Mouse (Mus musculus) kidney, embryonic 15.5 days (tissue): Measurements from ENCODE around the gene AC134908.4. TPM values are rescaled to one million over a fixed set of nuclear protein-coding genes. Genes with fewer than 3 reads are reported as not detected.

Experiments used
- ATAC-seq: fragments of 200-750 bp; cut with Nextera tagmentation; replicated peaks from 2 replicates; pipeline ENCODE4 v1.8.0; 2017; ENCODE audit warnings: moderate TSS enrichment; ENCODE audit not compliant: low FRiP score
- H3K27ac ChIP-seq: fragments of 300-500 bp; sonication (generic); 2 replicates; pipeline ENCODE4 v1.5.1; 2015; ENCODE audit warnings: mild to moderate bottlenecking, inconsistent platforms
- H3K27me3 ChIP-seq: fragments of 300-500 bp; sonication (generic); 2 replicates; pipeline ENCODE4 v1.6.1; 2015; ENCODE audit warnings: inconsistent platforms
- H3K36me3 ChIP-seq: fragments of 300-500 bp; sonication (generic); 2 replicates; pipeline ENCODE4 v1.6.1; 2015; ENCODE audit warnings: inconsistent platforms
- H3K4me1 ChIP-seq: fragments of 300-500 bp; sonication (generic); 2 replicates; pipeline ENCODE4 v1.6.1; 2015; ENCODE audit warnings: inconsistent platforms
- H3K4me2 ChIP-seq: fragments of 300-500 bp; sonication (generic); 2 replicates; pipeline ENCODE4 v1.6.1; 2015; ENCODE audit warnings: moderate library complexity, mild to moderate bottlenecking, inconsistent platforms
- H3K4me3 ChIP-seq: fragments of 300-500 bp; sonication (generic); replicated peaks from 2 replicates; pipeline ENCODE4 v1.5.1; 2015; ENCODE audit warnings: mild to moderate bottlenecking, inconsistent platforms
- H3K9ac ChIP-seq: fragments of 300-500 bp; sonication (generic); 2 replicates; pipeline ENCODE4 v1.6.1; 2015; ENCODE audit warnings: mild to moderate bottlenecking, inconsistent platforms
- H3K9me3 ChIP-seq: fragments of 300-500 bp; sonication (generic); replicated peaks from 2 replicates; pipeline ENCODE4 v1.6.1; 2016; ENCODE audit warnings: inconsistent platforms
- WGBS: fragments of 180-500 bp; shearing (Covaris S2); methylation state at CpG from one replicate; pipeline ENCODE4 v1.1.7; 2015; ENCODE audit warnings: mixed read lengths; 5-methylcytosine and 5-hydroxymethylcytosine counted together
- polyA plus RNA-seq: library from polyadenylated mRNA; unstranded; fragments of >200 nt; fragmentation: Nextera tagmentation; extraction: Ambion mirVana; gene quantifications from 2 replicates; pipeline ENCODE4 v1.2.1, GENCODE M21; 2015

AC134908.4 gene
- polyA plus RNA-seq, 1 experiment from 2014 or later, result not detected

DNA sequence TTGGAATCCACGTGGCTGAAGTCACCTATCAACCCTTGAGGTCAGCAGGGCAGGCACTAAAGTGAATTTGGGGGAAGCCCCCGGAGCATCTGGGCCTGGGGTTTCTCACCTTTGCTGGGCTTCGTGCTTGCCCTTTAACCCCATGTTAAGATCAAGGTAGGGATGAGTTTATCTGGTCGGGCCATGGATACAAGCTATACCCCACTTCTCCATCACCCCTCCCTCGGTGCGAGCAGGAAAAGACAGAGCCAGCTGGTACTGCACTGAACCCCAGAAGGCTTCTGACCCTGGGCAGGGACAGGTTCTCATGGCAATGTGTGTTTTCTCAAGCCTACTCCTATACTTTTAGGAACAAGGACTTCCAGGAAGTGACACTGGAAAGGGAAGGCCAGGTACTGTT, 14.1 kb downstream of the AC134908.4 start:
- ATAC-seq, result no peak

DNA sequence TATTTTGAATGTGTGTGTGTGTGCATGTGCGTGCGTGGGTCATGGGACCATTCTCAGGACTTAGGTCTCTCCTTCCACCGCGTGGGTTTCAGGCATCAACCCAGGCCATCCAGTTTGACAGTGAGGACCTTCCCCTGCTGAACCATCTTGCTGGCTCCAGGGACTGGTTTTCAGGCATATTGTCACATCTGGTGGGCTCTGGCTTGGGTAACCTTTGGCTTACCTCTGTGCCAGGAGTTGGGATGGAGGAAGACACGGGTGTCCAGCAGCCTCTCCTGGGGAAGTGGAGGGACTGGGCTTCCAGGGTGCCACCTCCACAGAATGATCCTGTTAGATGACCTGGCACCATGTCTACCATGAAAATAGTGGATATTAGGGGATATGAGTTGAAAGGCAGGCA, 17.5 kb downstream of the AC134908.4 start:
- H3K36me3 ChIP-seq, result peaks cover 57% of the 10 kb centered on the region
- H3K27ac ChIP-seq, result no peak overlapping the region
- H3K4me1 ChIP-seq, result peaks cover 15% of the 10 kb centered on the region
- no peaks in the 10 kb centered on the region for H3K9me3 ChIP-seq
- no peak for ATAC-seq
- no peaks in the 10 kb centered on the region for H3K27me3 ChIP-seq
- WGBS, result 96% methylated on average over 5 of the region's 5 CpGs
- no peak overlapping the region for H3K4me2 ChIP-seq
- no peak overlapping the region for H3K4me3 ChIP-seq
- H3K9ac ChIP-seq, result no peak overlapping the region

More for the DNA sequence above, 14.1 kb downstream of the AC134908.4 start:
- Histone ChIP-seq H3K27ac (no peak overlapping the region), H3K9ac (no peak overlapping the region), H3K4me1 (peaks cover 19% of the 10 kb centered on the region), H3K27me3 (no peaks in the 10 kb centered on the region), H3K9me3 (no peaks in the 10 kb centered on the region), H3K4me2 (no peak overlapping the region), H3K36me3 (peaks cover 67% of the 10 kb centered on the region), H3K4me3 (no peak overlapping the region)
- 78% methylated on average over 6 of the region's 6 CpGs for WGBS

DNA sequence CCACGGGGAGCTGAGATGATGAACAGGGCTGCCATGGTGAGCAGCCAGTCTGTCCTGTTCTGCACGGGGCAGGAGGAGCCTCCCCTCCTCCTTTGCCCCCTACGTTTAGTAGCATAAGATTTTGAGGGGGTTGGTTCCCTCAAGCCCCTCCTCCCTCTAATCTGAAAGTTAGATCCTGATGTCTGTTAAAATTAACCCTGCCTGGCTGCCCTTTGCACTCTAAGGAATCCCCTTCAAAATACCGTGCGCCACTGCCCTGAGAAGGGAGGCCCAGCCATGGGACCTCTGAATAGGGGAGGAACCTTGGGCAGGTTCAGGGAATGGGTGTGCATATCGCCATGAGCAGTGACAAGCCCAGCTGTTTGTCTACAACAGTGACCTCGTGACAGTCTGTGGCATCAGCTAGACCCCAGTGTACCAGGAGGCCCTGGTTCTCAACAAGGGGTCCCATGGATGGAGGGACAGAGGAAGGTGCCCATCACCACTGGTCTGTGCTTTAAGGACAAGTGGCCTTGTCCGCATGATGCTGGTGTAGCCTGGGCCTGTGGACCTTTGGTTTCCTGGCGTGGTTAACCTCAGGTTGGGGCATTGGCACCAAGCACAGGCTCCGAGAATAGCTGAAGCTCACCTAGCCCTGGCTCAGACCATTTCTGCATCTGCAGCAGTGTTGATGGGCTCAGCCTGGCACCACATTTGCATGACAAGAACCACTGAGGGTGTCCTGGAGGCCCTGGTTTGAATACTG, 20.0 kb downstream of the AC134908.4 start:
- Histone ChIP-seq H3K9ac (no peak overlapping the region), H3K36me3 (peaks cover 32% of the 10 kb centered on the region), H3K4me2 (0 out of 2 replicates have a peak overlapping the region, but pooled peaks have one; percentile 4), H3K4me3 (0 out of 2 replicates have a peak overlapping the region, but pooled peaks have one; percentile 4), H3K4me1 (peaks cover 15% of the 10 kb centered on the region), H3K27ac (no peak overlapping the region), H3K27me3 (no peaks in the 10 kb centered on the region), H3K9me3 (no peaks in the 10 kb centered on the region)
- 78% methylated on average over 10 of the region's 10 CpGs for WGBS
- no peak for ATAC-seq

DNA sequence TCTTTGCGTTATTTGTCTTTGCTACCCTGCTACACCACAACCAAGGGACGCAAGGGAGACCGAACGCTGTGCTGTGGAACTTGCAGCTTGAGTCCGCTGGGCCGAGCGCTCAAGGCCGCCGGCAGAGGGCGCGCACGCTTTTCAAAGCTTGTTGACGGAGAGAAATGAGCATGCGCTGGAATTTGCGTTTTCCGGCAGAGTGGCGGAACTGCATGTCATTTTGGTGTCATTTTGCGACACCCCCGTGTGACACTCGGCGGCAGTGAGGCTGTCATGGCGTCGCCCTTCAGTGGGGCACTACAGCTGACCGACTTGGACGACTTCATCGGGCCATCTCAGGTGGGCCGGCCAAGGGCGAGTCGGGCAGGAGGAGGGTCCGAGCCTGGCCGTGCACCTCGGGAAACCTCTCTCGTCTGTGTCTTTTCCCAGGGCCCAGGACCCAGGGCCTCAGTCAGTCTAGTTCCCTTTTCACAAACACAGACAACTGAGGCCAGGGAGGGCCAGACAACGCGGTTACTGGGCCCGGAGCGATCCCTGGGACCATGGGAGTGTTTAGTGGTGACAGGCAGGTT, 21.8 kb downstream of the AC134908.4 start, which contains the start of gene Narfl:
Narfl (plus strand) TSS at position 228 of the 572 bp plus-strand sequence.
- H3K4me3 ChIP-seq, result peak within 1 kb of the TSS; percentile 87
- H3K4me1 ChIP-seq, result peaks cover 15% of the 10 kb centered on the region
- no peaks in the 10 kb centered on the region for H3K9me3 ChIP-seq
- peaks cover 16% of the 10 kb centered on the region for H3K36me3 ChIP-seq
- H3K4me2 ChIP-seq, result peak within 1 kb of the TSS; percentile 80
- no peaks in the 10 kb centered on the region for H3K27me3 ChIP-seq
- no peak within 1 kb of the TSS for H3K27ac ChIP-seq
- WGBS, result under 1% methylated on average over 37 of the region's 37 CpGs
- peak within 1 kb of the TSS; percentile 81 for H3K9ac ChIP-seq
- ATAC-seq, result peak; percentile 85

DNA sequence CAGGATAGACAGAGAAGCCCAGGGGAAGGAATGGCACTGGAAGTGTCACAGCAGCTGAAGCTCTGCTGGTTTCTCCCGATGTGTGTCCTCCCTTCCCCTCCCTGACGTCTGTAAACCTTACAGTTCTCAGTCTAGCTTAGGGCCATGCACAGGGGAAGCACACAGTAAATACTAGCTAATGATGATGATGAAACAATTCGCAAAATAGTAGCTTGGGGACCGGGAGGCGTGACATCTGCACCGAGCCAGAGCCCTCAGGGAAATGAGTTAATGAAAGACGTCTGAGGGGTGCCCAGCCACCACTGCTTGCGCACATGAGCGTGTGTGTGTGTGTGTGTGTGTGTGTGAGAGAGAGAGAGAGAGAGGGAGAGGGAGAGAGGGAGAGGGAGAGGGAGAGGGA, 26.1 kb downstream of the AC134908.4 start:
- ATAC-seq, result no peak
- H3K4me3 ChIP-seq, result no peak overlapping the region
- 62% methylated on average over 9 of the region's 9 CpGs for WGBS

DNA sequence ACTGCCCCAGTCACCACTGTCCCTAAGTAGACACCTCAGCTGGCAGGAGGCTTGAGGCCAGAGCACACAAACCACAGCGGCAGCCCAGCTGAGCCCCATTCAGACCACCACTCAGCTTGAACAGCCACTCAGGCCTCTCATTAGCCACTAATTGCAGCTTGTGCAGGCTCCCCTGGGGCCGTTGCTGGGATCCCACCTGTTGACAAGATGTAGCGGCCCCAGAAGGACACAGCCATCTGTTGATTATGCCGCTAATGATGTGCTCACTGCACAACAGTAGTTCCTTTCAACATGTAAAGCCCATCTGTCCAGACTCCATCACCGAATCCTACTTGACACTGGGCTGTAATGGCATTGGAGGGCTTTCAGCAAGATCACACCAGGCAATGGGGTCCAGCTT, 29.6 kb downstream of the AC134908.4 start:
- ATAC-seq, result no peak
- Histone ChIP-seq H3K4me2 (no peak overlapping the region), H3K27me3 (peaks cover 11% of the 10 kb centered on the region; the same call in 1 of the 2 replicates), H3K4me1 (no peaks in the 10 kb centered on the region), H3K36me3 (no peaks in the 10 kb centered on the region), H3K27ac (no peak overlapping the region), H3K9ac (no peak overlapping the region), H3K4me3 (no peak overlapping the region), H3K9me3 (no peaks in the 10 kb centered on the region)
- 55% methylated on average over 5 of the region's 5 CpGs for WGBS

More for the DNA sequence above, 26.1 kb downstream of the AC134908.4 start:
- H3K9ac ChIP-seq, result no peak overlapping the region
- H3K4me2 ChIP-seq, result no peak overlapping the region
- no peaks in the 10 kb centered on the region for H3K36me3 ChIP-seq
- no peak overlapping the region for H3K27ac ChIP-seq
- peaks cover 11% of the 10 kb centered on the region; the same call in 1 of the 2 replicates for H3K27me3 ChIP-seq
- peaks cover 4% of the 10 kb centered on the region for H3K4me1 ChIP-seq
- no peaks in the 10 kb centered on the region for H3K9me3 ChIP-seq

DNA sequence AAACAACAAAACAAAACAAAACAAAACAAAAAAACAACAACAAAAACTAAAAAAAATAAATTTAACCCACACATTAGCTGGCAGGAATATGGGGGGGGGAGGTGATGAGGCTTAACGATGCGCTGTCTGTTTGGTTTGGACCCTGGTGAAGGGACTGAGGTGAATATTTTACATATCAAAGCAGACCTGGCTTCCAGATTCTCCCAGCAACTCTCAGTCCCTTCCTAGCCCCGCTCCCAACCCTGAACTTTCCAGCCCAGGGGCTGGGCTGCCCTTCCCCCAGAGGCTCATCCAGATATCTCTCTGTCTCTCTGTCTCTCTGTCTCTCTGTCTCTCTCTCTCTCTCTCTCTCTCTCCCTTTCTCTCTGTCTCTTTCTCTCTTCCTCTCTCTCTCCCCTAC, 32.9 kb downstream of the AC134908.4 start:
- WGBS, result 33% methylated on average over 3 of the region's 3 CpGs
- no peak overlapping the region for H3K27ac ChIP-seq
- no peak overlapping the region for H3K4me2 ChIP-seq
- H3K9me3 ChIP-seq, result no peaks in the 10 kb centered on the region
- ATAC-seq, result no peak
- H3K9ac ChIP-seq, result no peak overlapping the region
- no peaks in the 10 kb centered on the region for H3K36me3 ChIP-seq
- H3K27me3 ChIP-seq, result peaks cover 7% of the 10 kb centered on the region; the same call in 1 of the 2 replicates
- H3K4me3 ChIP-seq, result no peak overlapping the region
- no peaks in the 10 kb centered on the region for H3K4me1 ChIP-seq

DNA sequence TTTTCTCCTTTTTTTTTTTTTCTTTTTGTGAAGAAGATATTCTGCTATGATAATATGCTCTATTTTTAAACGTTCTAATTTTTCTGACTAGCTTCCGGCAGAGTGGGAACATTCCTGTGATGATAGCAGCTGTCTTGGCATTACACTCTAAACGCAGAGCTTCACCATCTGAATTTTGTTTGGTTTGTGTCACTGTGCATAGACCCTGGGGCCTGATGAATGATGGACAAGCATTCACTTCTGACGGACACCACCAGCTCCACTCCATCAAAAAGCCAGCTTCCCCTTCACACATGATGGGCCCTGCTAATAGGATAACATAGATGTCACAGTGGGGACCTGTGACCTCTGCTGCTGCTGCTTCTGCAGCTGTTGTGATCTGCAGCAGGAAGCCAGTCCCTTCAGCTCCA, 33.9 kb downstream of the AC134908.4 start:
- no peak for ATAC-seq
- Histone ChIP-seq H3K36me3 (no peaks in the 10 kb centered on the region), H3K4me2 (no peak overlapping the region), H3K4me3 (no peak overlapping the region), H3K27me3 (peaks cover 5% of the 10 kb centered on the region; the same call in 1 of the 2 replicates), H3K4me1 (peaks cover 4% of the 10 kb centered on the region; the same call in 1 of the 2 replicates), H3K9ac (no peak overlapping the region), H3K27ac (no peak overlapping the region), H3K9me3 (no peaks in the 10 kb centered on the region)
- WGBS, result 67% methylated on average over 4 of the region's 4 CpGs

DNA sequence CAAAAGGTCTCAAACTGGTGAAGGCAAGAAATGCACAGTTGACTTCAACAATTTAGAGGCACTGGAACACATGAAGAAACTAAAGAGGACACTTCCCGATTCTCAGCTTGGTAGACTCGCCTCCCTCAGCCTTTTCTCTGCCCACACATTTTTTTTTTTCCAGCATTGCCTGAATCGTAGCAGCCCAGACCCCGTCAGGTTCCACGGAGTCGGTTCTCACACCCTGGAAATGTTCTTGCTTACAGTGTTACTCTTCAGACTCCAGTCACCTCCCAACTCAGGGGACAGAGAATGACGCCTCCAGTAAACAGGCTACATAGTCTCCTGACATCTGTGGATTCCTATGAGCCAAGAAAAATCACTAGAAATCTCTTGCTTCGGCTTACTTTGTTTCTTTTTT, 35.3 kb downstream of the AC134908.4 start:
- H3K27me3 ChIP-seq, result no peaks in the 10 kb centered on the region
- H3K9me3 ChIP-seq, result no peaks in the 10 kb centered on the region
- peaks cover 17% of the 10 kb centered on the region; the same call in 1 of the 2 replicates for H3K4me1 ChIP-seq
- H3K27ac ChIP-seq, result no peak overlapping the region
- no peak overlapping the region for H3K4me3 ChIP-seq
- WGBS, result 76% methylated on average over 8 of the region's 8 CpGs
- no peak for ATAC-seq
- H3K36me3 ChIP-seq, result no peaks in the 10 kb centered on the region
- H3K4me2 ChIP-seq, result no peak overlapping the region
- no peak overlapping the region for H3K9ac ChIP-seq

DNA sequence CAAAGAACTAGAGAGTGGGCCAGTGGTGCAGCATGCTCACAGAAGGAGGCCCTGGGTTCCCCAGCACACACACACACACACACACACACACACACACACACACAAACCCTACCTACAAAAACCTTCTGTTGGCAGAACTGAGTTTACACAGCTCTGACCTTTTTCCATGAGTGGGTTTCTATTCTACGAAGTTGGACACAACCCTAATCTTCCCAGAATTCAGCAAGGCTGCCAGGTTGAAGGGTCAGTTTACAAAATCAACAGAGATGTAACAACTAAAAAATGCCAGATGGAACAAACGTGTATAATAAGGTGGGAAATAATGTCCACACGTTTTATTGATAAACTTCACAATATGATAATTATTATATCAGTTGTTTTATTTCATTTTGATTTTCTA, 37.8 kb downstream of the AC134908.4 start:
- Histone ChIP-seq H3K4me3 (no peak overlapping the region), H3K9me3 (no peaks in the 10 kb centered on the region), H3K9ac (no peak overlapping the region), H3K4me2 (no peak overlapping the region), H3K27ac (no peak overlapping the region), H3K27me3 (no peaks in the 10 kb centered on the region), H3K4me1 (peaks cover 18% of the 10 kb centered on the region; the same call in 1 of the 2 replicates), H3K36me3 (no peaks in the 10 kb centered on the region)
- ATAC-seq, result no peak
- 49% methylated on average over 3 of the region's 3 CpGs for WGBS

DNA sequence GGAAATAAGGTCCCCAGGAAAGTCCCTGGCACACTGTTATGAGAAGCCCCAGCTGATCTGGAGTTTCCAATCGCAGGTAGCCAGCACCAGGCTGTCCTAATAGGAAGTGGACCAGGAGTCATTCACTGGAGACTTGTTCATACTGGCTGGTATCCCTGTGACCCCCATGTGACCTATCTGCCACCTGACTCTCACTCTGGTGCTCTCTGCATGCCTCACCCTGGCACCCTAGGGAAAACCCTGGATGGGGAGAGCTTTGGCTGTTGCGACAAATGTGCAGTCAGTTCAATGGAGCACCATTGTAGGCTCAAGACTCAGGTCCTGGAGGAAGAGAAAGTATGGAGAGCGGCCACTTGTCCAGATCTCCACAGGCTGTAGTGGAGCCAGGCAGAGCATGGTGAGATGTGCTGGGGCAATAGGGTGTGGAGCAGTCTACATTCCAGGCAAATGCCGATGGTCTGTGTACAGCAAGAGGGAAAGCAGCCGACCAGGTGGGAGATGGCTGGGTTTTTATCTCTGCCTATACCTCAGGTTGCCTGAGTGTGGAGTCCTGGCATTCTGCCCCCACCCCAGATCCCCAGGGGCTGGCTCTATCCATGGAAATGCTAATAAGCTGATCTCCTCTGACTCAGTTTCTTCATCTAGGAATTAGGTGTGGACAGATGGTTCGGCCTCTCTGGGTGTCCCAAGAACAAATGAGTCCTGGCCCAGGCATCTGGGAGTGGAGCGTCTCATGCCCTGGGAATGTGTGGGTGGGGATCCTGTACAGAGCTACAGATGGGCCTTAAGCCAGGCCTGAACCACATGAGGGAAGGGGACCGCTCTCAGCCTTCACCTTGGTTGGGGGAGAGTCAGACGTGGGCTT, 38.8 kb downstream of the AC134908.4 start:
- Histone ChIP-seq H3K9ac (no peak overlapping the region), H3K4me3 (no peak overlapping the region), H3K27ac (no peak overlapping the region), H3K9me3 (no peaks in the 10 kb centered on the region), H3K4me1 (peaks cover 20% of the 10 kb centered on the region), H3K27me3 (no peaks in the 10 kb centered on the region), H3K4me2 (no peak overlapping the region), H3K36me3 (no peaks in the 10 kb centered on the region)
- 0 out of 2 replicates have a peak, but pooled peaks have one; percentile 10 for ATAC-seq
- 74% methylated on average over 9 of the region's 9 CpGs for WGBS
